Mouse (Mus musculus) hindbrain, embryonic 16.5 days (tissue): ENCODE measurements around the gene B4galt1. TPM values are rescaled to one million over a fixed set of nuclear protein-coding genes. Genes with fewer than 3 reads are reported as not detected.
A peak's percentile ranks its signal among the peaks of the same experiment; 100 is the strongest.

Source experiments
- ATAC-seq: fragments of 200-750 bp; cut with Nextera tagmentation; 2 replicates; pipeline ENCODE4 v1.8.0; 2017; ENCODE audit warnings: moderate TSS enrichment, moderate library complexity
- H3K27ac ChIP-seq: fragments of 300-500 bp; sonication (generic); 2 replicates; pipeline ENCODE4 v1.5.1; 2014; ENCODE audit warnings: low read depth, mild to moderate bottlenecking, control low read depth, low read length, moderate library complexity
- H3K27me3 ChIP-seq: fragments of 300-500 bp; sonication (generic); replicated peaks from 2 replicates; pipeline ENCODE4 v1.6.1; 2014; ENCODE audit warnings: low read length; ENCODE audit not compliant: control insufficient read depth, insufficient read depth
- H3K36me3 ChIP-seq: fragments of 300-500 bp; sonication (generic); 2 replicates; pipeline ENCODE4 v1.6.1; 2014; ENCODE audit warnings: mild to moderate bottlenecking, low read length, moderate library complexity, mixed read lengths; ENCODE audit not compliant: control insufficient read depth, insufficient read depth
- H3K4me1 ChIP-seq: fragments of 300-500 bp; sonication (generic); 2 replicates; pipeline ENCODE4 v1.6.1; 2014; ENCODE audit warnings: low read depth, low read length; ENCODE audit not compliant: control insufficient read depth, insufficient read depth
- H3K4me2 ChIP-seq: fragments of 300-500 bp; sonication (generic); 2 replicates; pipeline ENCODE4 v1.6.1; 2014; ENCODE audit warnings: mild to moderate bottlenecking, low read length, control low read depth, moderate library complexity
- H3K4me3 ChIP-seq: fragments of 300-500 bp; sonication (generic); 2 replicates; pipeline ENCODE4 v1.5.1; 2014; ENCODE audit warnings: mild to moderate bottlenecking, low read length, control low read depth, moderate library complexity
- H3K9ac ChIP-seq: fragments of 300-500 bp; sonication (generic); 2 replicates; pipeline ENCODE4 v1.6.1; 2014; ENCODE audit warnings: low read depth, mild to moderate bottlenecking, control low read depth, low read length, moderate library complexity
- H3K9me3 ChIP-seq: fragments of 300-500 bp; sonication (generic); 2 replicates; pipeline ENCODE4 v1.6.1; 2014; ENCODE audit warnings: mild to moderate bottlenecking, low read length, moderate library complexity; ENCODE audit not compliant: control insufficient read depth
- WGBS: fragments of 180-500 bp; shearing (Covaris S2); extraction: QIAGEN DNeasy Blood & Tissue Kit; methylation state at CpG from one replicate; pipeline ENCODE4 v1.1.7; 2014; 5-methylcytosine and 5-hydroxymethylcytosine counted together
- polyA plus RNA-seq: library from polyadenylated mRNA; unstranded; fragments of >200 nt; fragmentation: Nextera tagmentation; extraction: Ambion mirVana; gene quantifications from 2 replicates; pipeline ENCODE4 v1.2.1, GENCODE M21; 2015

The B4galt1 gene
- polyA plus RNA-seq, 1 experiment from 2014 or later = 6.6 TPM

GRCm38 (mm10) chr4:40849518-40849917 is 4.3 kb downstream of the B4galt1 start:
- H3K9me3 ChIP-seq = no peaks in the 10 kb centered on the region
- no peak overlapping the region for H3K27ac ChIP-seq
- no peak overlapping the region for H3K4me2 ChIP-seq
- WGBS = 95% methylated on average over 3 of the region's 3 CpGs
- H3K4me1 ChIP-seq = peaks cover 28% of the 10 kb centered on the region
- H3K36me3 ChIP-seq = no peaks in the 10 kb centered on the region
- no peaks in the 10 kb centered on the region for H3K27me3 ChIP-seq
- no peak for ATAC-seq
- no peak overlapping the region for H3K4me3 ChIP-seq
- H3K9ac ChIP-seq = no peak overlapping the region

GRCm38 (mm10) chr4:40848246-40848645 is 5.6 kb downstream of the B4galt1 start:
- Histone ChIP-seq H3K4me1 (peaks cover 35% of the 10 kb centered on the region), H3K9ac (no peak overlapping the region), H3K27me3 (no peaks in the 10 kb centered on the region), H3K36me3 (no peaks in the 10 kb centered on the region), H3K4me3 (no peak overlapping the region), H3K9me3 (no peaks in the 10 kb centered on the region), H3K4me2 (no peak overlapping the region), H3K27ac (no peak overlapping the region)
- no peak for ATAC-seq
- 80% methylated on average over 8 of the region's 8 CpGs for WGBS

- peaks cover 24% of the 10 kb centered on the region for H3K4me1 ChIP-seq
- H3K9ac ChIP-seq = no peak overlapping the region
- no peaks in the 10 kb centered on the region for H3K27me3 ChIP-seq
- 90% methylated on average over 4 of the region's 4 CpGs for WGBS
- no peak for ATAC-seq
- H3K4me3 ChIP-seq = no peak overlapping the region
- no peaks in the 10 kb centered on the region for H3K36me3 ChIP-seq
- no peak overlapping the region for H3K4me2 ChIP-seq
- H3K9me3 ChIP-seq = no peaks in the 10 kb centered on the region
- no peak overlapping the region for H3K27ac ChIP-seq
Measured at GRCm38 (mm10) chr4:40847160-40847559, 6.6 kb downstream of the B4galt1 start.

GRCm38 (mm10) chr4:40846143-40846931 is 7.5 kb downstream of the B4galt1 start:
- Histone ChIP-seq H3K4me2 (no peak overlapping the region), H3K27ac (no peak overlapping the region), H3K9ac (no peak overlapping the region), H3K4me3 (no peak overlapping the region), H3K27me3 (no peaks in the 10 kb centered on the region), H3K36me3 (no peaks in the 10 kb centered on the region), H3K9me3 (no peaks in the 10 kb centered on the region), H3K4me1 (peaks cover 16% of the 10 kb centered on the region)
- no peak for ATAC-seq
- WGBS = 86% methylated on average over 7 of the region's 7 CpGs

GRCm38 (mm10) chr4:40844811-40845751 is 8.7 kb downstream of the B4galt1 start:
- WGBS = 57% methylated on average over 12 of the region's 12 CpGs

GRCm38 (mm10) chr4:40844251-40844721 is 9.5 kb downstream of the B4galt1 start:
- Histone ChIP-seq H3K4me3 (no peak overlapping the region), H3K4me2 (no peak overlapping the region), H3K9ac (no peak overlapping the region), H3K9me3 (no peaks in the 10 kb centered on the region), H3K27me3 (no peaks in the 10 kb centered on the region), H3K4me1 (peaks cover 12% of the 10 kb centered on the region), H3K27ac (peak overlapping the region; percentile 68), H3K36me3 (no peaks in the 10 kb centered on the region)
- 11% methylated on average over 5 of the region's 5 CpGs for WGBS
- ATAC-seq = peak; percentile 83

More at GRCm38 (mm10) chr4:40844811-40845751, 8.7 kb downstream of the B4galt1 start:
- Histone ChIP-seq H3K4me2 (no peak overlapping the region), H3K9me3 (no peaks in the 10 kb centered on the region), H3K9ac (no peak overlapping the region), H3K4me3 (no peak overlapping the region), H3K4me1 (peaks cover 12% of the 10 kb centered on the region), H3K27me3 (no peaks in the 10 kb centered on the region), H3K27ac (peak overlapping the region; percentile 68), H3K36me3 (no peaks in the 10 kb centered on the region)
- 0 out of 2 replicates have a peak, but pooled peaks have one; percentile 15 for ATAC-seq

- Histone ChIP-seq H3K9me3 (no peaks in the 10 kb centered on the region), H3K27me3 (no peaks in the 10 kb centered on the region), H3K27ac (peak overlapping the region; percentile 68), H3K9ac (no peak overlapping the region), H3K4me3 (no peak overlapping the region), H3K4me2 (no peak overlapping the region), H3K36me3 (no peaks in the 10 kb centered on the region), H3K4me1 (peaks cover 12% of the 10 kb centered on the region)
- ATAC-seq = no peak
- 67% methylated on average over 8 of the region's 8 CpGs for WGBS
Measured at GRCm38 (mm10) chr4:40843726-40844125, 10.1 kb downstream of the B4galt1 start.

- Histone ChIP-seq H3K4me1 (peaks cover 21% of the 10 kb centered on the region), H3K27ac (no peak overlapping the region), H3K4me2 (no peak overlapping the region), H3K9ac (no peak overlapping the region), H3K27me3 (no peaks in the 10 kb centered on the region), H3K9me3 (no peaks in the 10 kb centered on the region), H3K36me3 (no peaks in the 10 kb centered on the region), H3K4me3 (no peak overlapping the region)
- ATAC-seq = no peak
- 91% methylated on average over 2 of the region's 2 CpGs for WGBS
Measured at GRCm38 (mm10) chr4:40840448-40840847, 13.4 kb downstream of the B4galt1 start.

- H3K4me1 ChIP-seq = peaks cover 17% of the 10 kb centered on the region
- no peak overlapping the region for H3K9ac ChIP-seq
- H3K36me3 ChIP-seq = no peaks in the 10 kb centered on the region
- 92% methylated on average over 12 of the region's 12 CpGs for WGBS
- H3K4me3 ChIP-seq = no peak overlapping the region
- no peaks in the 10 kb centered on the region for H3K9me3 ChIP-seq
- H3K27ac ChIP-seq = no peak overlapping the region
- no peaks in the 10 kb centered on the region for H3K27me3 ChIP-seq
- no peak for ATAC-seq
- H3K4me2 ChIP-seq = no peak overlapping the region
Measured at GRCm38 (mm10) chr4:40839251-40839650, 14.6 kb downstream of the B4galt1 start.
